Mouse (Mus musculus) thymus, adult 2 months (tissue): ENCODE data around the gene Rad54l2.

ENCODE experiments used
- CTCF ChIP-seq: fragments of 200-500 bp; IDR thresholded peaks from 2 replicates; pipeline ENCODE4 v1.5.1; 2012; ENCODE audit warnings: mild to moderate bottlenecking, control low read depth, low read length, moderate library complexity, borderline replicate concordance; ENCODE audit not compliant: control insufficient read depth, poor library complexity, insufficient read depth; ENCODE audit errors: extremely low read depth
- POLR2A ChIP-seq: fragments of 200-500 bp; IDR thresholded peaks from 2 replicates; pipeline ENCODE4 v1.6.1; 2012; ENCODE audit warnings: mild to moderate bottlenecking, low read length, control low read depth, moderate library complexity; ENCODE audit not compliant: control insufficient read depth, poor library complexity, insufficient read depth; ENCODE audit errors: extremely low read depth

DNA sequence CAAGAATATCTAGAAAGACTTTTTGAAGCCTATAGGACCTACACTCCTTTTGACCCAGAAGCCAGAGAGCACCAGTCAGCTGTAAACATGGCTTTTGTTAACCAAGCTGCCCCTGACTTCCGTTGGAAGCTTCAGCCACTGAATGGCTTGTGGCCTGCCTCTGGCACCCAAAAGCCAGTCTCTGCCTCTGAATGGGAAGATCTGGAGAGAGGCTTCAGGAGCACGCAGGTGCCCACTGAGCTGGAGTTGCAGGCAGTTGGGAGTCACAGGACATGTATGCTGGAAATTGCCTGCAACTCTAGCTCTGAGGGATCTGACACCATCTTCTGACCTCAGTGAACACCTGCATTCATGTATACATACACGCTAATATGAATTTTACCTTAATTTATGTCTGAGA is 8.9 kb downstream of the Rad54l2 start:
- no peak for TF ChIP-seq CTCF
- TF ChIP-seq POLR2A = no peak
